Mouse (Mus musculus) heart, embryonic 10.5 days (tissue): ENCODE results near the gene Inpp4b. TPM values are rescaled to one million over a fixed set of nuclear protein-coding genes. Genes with fewer than 3 reads are reported as not detected.

Source experiments
- DNase-seq: peaks from one replicate; pipeline ENCODE4 v3.0.0-alpha.2; 2017; ENCODE audit warnings: low spot score
- H3K27ac ChIP-seq: fragments of 300-500 bp; sonication (generic); 2 replicates; pipeline ENCODE4 v1.5.1; 2016; ENCODE audit warnings: mild to moderate bottlenecking
- H3K27me3 ChIP-seq: fragments of 300-500 bp; sonication (generic); 2 replicates; pipeline ENCODE4 v1.6.1; 2016; ENCODE audit warnings: mild to moderate bottlenecking; ENCODE audit not compliant: poor library complexity, insufficient read depth, severe bottlenecking
- H3K36me3 ChIP-seq: fragments of 300-500 bp; sonication (generic); 2 replicates; pipeline ENCODE4 v1.6.1; 2016; ENCODE audit warnings: mild to moderate bottlenecking, moderate library complexity
- H3K4me1 ChIP-seq: fragments of 300-500 bp; sonication (generic); 2 replicates; pipeline ENCODE4 v1.6.1; 2016; ENCODE audit warnings: mild to moderate bottlenecking
- H3K4me3 ChIP-seq: fragments of 300-500 bp; sonication (generic); 2 replicates; pipeline ENCODE4 v1.5.1; 2016; ENCODE audit warnings: mild to moderate bottlenecking, moderate library complexity
- H3K9me3 ChIP-seq: fragments of 300-500 bp; sonication (generic); 2 replicates; pipeline ENCODE4 v1.6.1; 2016; ENCODE audit warnings: mild to moderate bottlenecking, moderate library complexity
- WGBS: fragments of 180-500 bp; shearing (Covaris S2); methylation state at CpG from one replicate; pipeline ENCODE4 v1.1.7; 2016; 5-methylcytosine and 5-hydroxymethylcytosine counted together
- polyA plus RNA-seq: library from polyadenylated mRNA; unstranded; fragments of >200 nt; fragmentation: Nextera tagmentation; extraction: Ambion mirVana; gene quantifications from 2 replicates; pipeline ENCODE4 v1.2.1, GENCODE M21; 2016

Inpp4b gene
- polyA plus RNA-seq, 1 experiment from 2014 or later: 6.0 TPM

GRCm38 (mm10) chr8:81703571-81704365 lies 361.4 kb downstream of the Inpp4b start:
- H3K4me3 ChIP-seq: no peak overlapping the region
- H3K27ac ChIP-seq: no peak overlapping the region
- no peak for DNase-seq
- H3K9me3 ChIP-seq: no peaks in the 10 kb centered on the region
- WGBS: 76% methylated on average over 3 of the region's 3 CpGs
- H3K4me1 ChIP-seq: no peaks in the 10 kb centered on the region
- no peaks in the 10 kb centered on the region for H3K36me3 ChIP-seq
- no peaks in the 10 kb centered on the region for H3K27me3 ChIP-seq

DNA sequence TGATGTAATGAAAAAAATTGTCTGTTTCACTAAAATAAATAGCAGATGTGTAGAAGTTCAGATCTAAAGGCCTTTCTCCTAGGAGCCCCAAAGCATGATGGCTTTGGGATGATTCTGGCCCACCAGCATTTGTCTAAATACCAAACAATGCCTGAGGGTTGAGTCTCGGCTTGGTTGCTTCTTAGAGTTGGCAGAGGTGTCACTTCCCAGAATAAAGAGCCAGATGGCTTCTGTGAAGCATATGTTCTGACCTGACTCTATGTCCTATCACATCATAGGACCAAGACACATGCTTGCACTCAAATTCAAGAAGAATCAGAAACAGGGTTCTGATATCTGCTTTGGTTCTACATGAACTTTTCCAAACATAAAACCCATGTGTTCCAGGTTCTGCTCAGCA lies 365.1 kb downstream of the Inpp4b start:
- Histone ChIP-seq H3K9me3 (no peaks in the 10 kb centered on the region), H3K4me3 (no peak overlapping the region), H3K27ac (no peak overlapping the region), H3K4me1 (no peaks in the 10 kb centered on the region), H3K36me3 (no peaks in the 10 kb centered on the region), H3K27me3 (no peaks in the 10 kb centered on the region)
- 47% methylated on average over 1 of the region's 1 CpGs for WGBS
- DNase-seq: no peak

DNA sequence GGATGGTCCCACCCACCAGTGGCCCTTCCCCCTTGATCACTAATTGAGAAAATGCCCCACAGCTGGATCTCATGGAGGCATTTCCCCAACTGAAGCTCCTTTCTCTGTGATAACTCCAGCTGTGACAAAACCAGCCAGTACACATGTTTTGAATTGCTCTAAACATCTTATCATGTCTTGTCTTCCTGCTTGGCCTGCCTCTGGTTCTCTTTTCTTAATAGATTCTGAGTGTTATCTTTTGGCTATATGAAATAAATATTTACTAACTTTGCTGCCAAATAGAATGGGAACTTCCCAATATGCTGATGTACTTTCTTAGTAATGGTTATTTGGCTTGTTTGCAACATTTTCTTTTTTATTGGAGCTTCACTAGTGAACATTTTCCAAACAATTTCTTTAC lies 389.0 kb downstream of the Inpp4b start:
- no peaks in the 10 kb centered on the region for H3K4me1 ChIP-seq
- no peaks in the 10 kb centered on the region for H3K27me3 ChIP-seq
- DNase-seq: no peak
- no peaks in the 10 kb centered on the region for H3K36me3 ChIP-seq
- H3K9me3 ChIP-seq: no peaks in the 10 kb centered on the region
- no peak overlapping the region for H3K27ac ChIP-seq
- no peak overlapping the region for H3K4me3 ChIP-seq

- H3K36me3 ChIP-seq: no peaks in the 10 kb centered on the region
- H3K27me3 ChIP-seq: no peaks in the 10 kb centered on the region
- WGBS: 83% methylated on average over 2 of the region's 2 CpGs
- no peak for DNase-seq
- H3K27ac ChIP-seq: no peak overlapping the region
- H3K9me3 ChIP-seq: no peaks in the 10 kb centered on the region
- no peaks in the 10 kb centered on the region for H3K4me1 ChIP-seq
- no peak overlapping the region for H3K4me3 ChIP-seq
Measured at GRCm38 (mm10) chr8:81735655-81736054, 393.3 kb downstream of the Inpp4b start.

DNA sequence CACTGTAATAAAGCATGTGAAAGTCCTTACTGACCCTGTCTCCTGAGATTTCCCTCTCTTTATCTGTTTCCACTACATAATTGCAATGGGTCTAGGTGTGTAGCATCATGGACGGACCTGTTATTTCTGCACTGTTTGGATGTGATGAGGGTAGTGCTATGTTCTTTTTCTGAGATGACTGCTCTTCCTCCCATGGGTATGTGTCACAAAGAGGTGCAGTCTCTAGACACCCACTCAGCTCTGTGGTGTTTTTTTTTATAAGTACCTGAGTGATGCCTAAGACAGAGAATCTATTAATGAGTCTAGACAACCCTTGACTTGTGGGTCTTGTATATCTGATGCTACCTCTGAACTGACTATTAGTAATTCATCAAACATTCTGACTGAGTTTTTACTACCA lies 393.7 kb downstream of the Inpp4b start:
- DNase-seq: no peak
- no peak overlapping the region for H3K4me3 ChIP-seq
- no peaks in the 10 kb centered on the region for H3K27me3 ChIP-seq
- H3K36me3 ChIP-seq: no peaks in the 10 kb centered on the region
- 85% methylated on average over 1 of the region's 1 CpGs for WGBS
- H3K4me1 ChIP-seq: no peaks in the 10 kb centered on the region
- no peak overlapping the region for H3K27ac ChIP-seq
- H3K9me3 ChIP-seq: no peaks in the 10 kb centered on the region

- no peaks in the 10 kb centered on the region for H3K4me1 ChIP-seq
- no peak overlapping the region for H3K27ac ChIP-seq
- no peaks in the 10 kb centered on the region for H3K36me3 ChIP-seq
- no peak overlapping the region for H3K4me3 ChIP-seq
- 79% methylated on average over 7 of the region's 7 CpGs for WGBS
- no peak for DNase-seq
- H3K9me3 ChIP-seq: no peaks in the 10 kb centered on the region
- H3K27me3 ChIP-seq: no peaks in the 10 kb centered on the region
Measured at GRCm38 (mm10) chr8:81742588-81742987, 400.2 kb downstream of the Inpp4b start.

DNA sequence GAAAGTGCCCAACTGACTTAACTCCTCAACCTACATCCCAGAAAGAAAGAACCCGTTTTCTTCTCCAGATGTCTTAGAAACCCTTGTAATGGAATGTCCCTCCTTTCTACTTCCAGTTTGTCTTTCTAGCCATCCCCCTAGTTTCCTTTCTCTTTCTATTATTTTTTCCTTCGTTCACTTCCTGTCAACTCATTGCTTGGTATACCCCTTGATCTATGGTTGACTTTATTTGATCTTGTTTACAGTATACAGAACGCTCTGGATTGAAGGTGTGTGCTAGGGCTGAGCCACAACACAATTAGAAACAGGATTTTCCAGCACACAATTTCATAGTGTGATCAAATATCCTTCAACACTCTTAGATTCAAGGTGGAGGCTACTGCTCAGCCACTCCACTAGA lies 400.7 kb downstream of the Inpp4b start:
- H3K36me3 ChIP-seq: no peaks in the 10 kb centered on the region
- H3K27me3 ChIP-seq: no peaks in the 10 kb centered on the region
- no peak for DNase-seq
- no peaks in the 10 kb centered on the region for H3K4me1 ChIP-seq
- no peak overlapping the region for H3K27ac ChIP-seq
- no peak overlapping the region for H3K4me3 ChIP-seq
- 74% methylated on average over 3 of the region's 3 CpGs for WGBS
- no peaks in the 10 kb centered on the region for H3K9me3 ChIP-seq

GRCm38 (mm10) chr8:81745439-81745838 lies 403.1 kb downstream of the Inpp4b start:
- no peaks in the 10 kb centered on the region for H3K27me3 ChIP-seq
- no peaks in the 10 kb centered on the region for H3K4me1 ChIP-seq
- no peak overlapping the region for H3K27ac ChIP-seq
- H3K4me3 ChIP-seq: no peak overlapping the region
- no peaks in the 10 kb centered on the region for H3K9me3 ChIP-seq
- no peak for DNase-seq
- 57% methylated on average over 1 of the region's 1 CpGs for WGBS
- H3K36me3 ChIP-seq: no peaks in the 10 kb centered on the region

- no peak for DNase-seq
- no peak overlapping the region for H3K27ac ChIP-seq
- no peaks in the 10 kb centered on the region for H3K4me1 ChIP-seq
- no peak overlapping the region for H3K4me3 ChIP-seq
- no peaks in the 10 kb centered on the region for H3K36me3 ChIP-seq
- 63% methylated on average over 1 of the region's 1 CpGs for WGBS
- H3K27me3 ChIP-seq: no peaks in the 10 kb centered on the region
- no peaks in the 10 kb centered on the region for H3K9me3 ChIP-seq
Measured at GRCm38 (mm10) chr8:81751159-81751558, 408.8 kb downstream of the Inpp4b start.

DNA sequence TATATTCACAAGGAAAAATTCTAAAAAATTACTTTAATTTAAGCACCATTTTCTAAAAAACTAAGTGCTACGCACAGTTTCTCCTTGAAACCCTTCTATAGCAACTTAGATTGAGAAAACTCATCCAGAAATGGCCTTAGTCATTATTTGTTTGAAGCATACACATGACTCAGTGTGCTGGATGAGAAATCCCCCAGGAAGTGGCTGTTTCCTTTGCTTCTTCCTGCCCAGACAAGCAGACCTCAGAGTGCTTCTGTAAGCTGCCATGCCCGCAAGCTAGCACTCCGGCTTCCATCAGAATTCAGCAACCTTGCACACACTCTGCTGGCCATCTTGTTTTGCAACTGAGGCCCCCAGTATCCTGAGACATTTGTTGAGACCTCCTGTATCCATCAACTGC lies 414.3 kb downstream of the Inpp4b start:
- no peaks in the 10 kb centered on the region for H3K27me3 ChIP-seq
- no peak for DNase-seq
- WGBS: 68% methylated on average over 3 of the region's 3 CpGs

GRCm38 (mm10) chr8:81757580-81758144 lies 415.3 kb downstream of the Inpp4b start:
- Histone ChIP-seq H3K9me3 (no peaks in the 10 kb centered on the region), H3K4me3 (no peak overlapping the region), H3K36me3 (no peaks in the 10 kb centered on the region), H3K27me3 (no peaks in the 10 kb centered on the region), H3K4me1 (no peaks in the 10 kb centered on the region), H3K27ac (no peak overlapping the region)
- WGBS: 75% methylated on average over 2 of the region's 2 CpGs
- DNase-seq: no peak

More for the DNA sequence above, 414.3 kb downstream of the Inpp4b start:
- Histone ChIP-seq H3K9me3 (no peaks in the 10 kb centered on the region), H3K4me3 (no peak overlapping the region), H3K4me1 (no peaks in the 10 kb centered on the region), H3K36me3 (no peaks in the 10 kb centered on the region), H3K27ac (no peak overlapping the region)

DNA sequence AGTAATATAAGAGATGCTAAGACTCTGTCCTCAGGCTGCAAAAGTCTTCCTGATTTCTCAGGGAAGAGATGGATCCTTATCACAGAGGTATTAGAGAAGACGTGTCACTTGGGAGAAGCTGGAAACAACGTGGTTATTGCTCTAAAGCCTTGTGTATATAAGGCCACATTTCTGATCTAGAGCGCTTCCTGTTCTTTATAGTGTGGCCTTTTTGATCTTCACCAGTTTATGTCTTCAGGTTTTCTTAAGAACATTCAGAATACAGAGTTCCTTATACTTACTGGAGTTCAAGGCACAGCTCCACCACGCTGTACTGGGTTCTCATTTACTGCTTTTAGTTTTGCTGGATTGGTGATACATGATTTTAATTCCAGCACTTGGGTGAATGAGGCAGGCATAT lies 419.1 kb downstream of the Inpp4b start:
- no peak overlapping the region for H3K27ac ChIP-seq
- no peaks in the 10 kb centered on the region for H3K27me3 ChIP-seq
- H3K36me3 ChIP-seq: no peaks in the 10 kb centered on the region
- no peaks in the 10 kb centered on the region for H3K9me3 ChIP-seq
- no peak for DNase-seq
- 69% methylated on average over 4 of the region's 4 CpGs for WGBS
- no peak overlapping the region for H3K4me3 ChIP-seq
- peaks cover 5% of the 10 kb centered on the region; the same call in 1 of the 2 replicates for H3K4me1 ChIP-seq

- Histone ChIP-seq H3K4me3 (no peak overlapping the region), H3K9me3 (no peaks in the 10 kb centered on the region), H3K27ac (no peak overlapping the region), H3K36me3 (no peaks in the 10 kb centered on the region), H3K4me1 (peaks cover 21% of the 10 kb centered on the region), H3K27me3 (no peaks in the 10 kb centered on the region)
- DNase-seq: no peak
- 70% methylated on average over 5 of the region's 5 CpGs for WGBS
Measured at GRCm38 (mm10) chr8:81766033-81766432, 423.7 kb downstream of the Inpp4b start.
